Mouse (Mus musculus) intestine, embryonic 16.5 days (tissue): ENCODE measurements at regions not wholly inside any gene's neighbourhood (a gene's known extent, or its start where the extent isn't known, plus 50 kb on each side); places are given as distances from the start of the nearest gene placed in this dataset.
A peak's percentile ranks its signal among the peaks of the same experiment; 100 is the strongest.

Experiments
- ATAC-seq: fragments of 200-750 bp; cut with Nextera tagmentation; 2 replicates; pipeline ENCODE4 v1.8.0; 2017; ENCODE audit warnings: moderate TSS enrichment, moderate library complexity
- H3K27ac ChIP-seq: fragments of 300-500 bp; sonication (generic); 2 replicates; pipeline ENCODE4 v1.5.1; 2014; ENCODE audit warnings: mild to moderate bottlenecking, low read length
- H3K27me3 ChIP-seq: fragments of 300-500 bp; sonication (generic); replicated peaks from 2 replicates; pipeline ENCODE4 v1.6.1; 2014; ENCODE audit warnings: low read length, control low read depth, mixed read lengths; ENCODE audit not compliant: control insufficient read depth, insufficient read depth
- H3K36me3 ChIP-seq: fragments of 300-500 bp; sonication (generic); 2 replicates; pipeline ENCODE4 v1.6.1; 2014; ENCODE audit warnings: low read length, control low read depth; ENCODE audit not compliant: control insufficient read depth, insufficient read depth
- H3K4me1 ChIP-seq: fragments of 300-500 bp; sonication (generic); 2 replicates; pipeline ENCODE4 v1.6.1; 2014; ENCODE audit warnings: low read length, control low read depth, mixed read lengths; ENCODE audit not compliant: control insufficient read depth, insufficient read depth
- H3K4me2 ChIP-seq: fragments of 300-500 bp; sonication (generic); 2 replicates; pipeline ENCODE4 v1.6.1; 2014; ENCODE audit warnings: low read depth, low read length, control low read depth
- H3K4me3 ChIP-seq: fragments of 300-500 bp; sonication (generic); 2 replicates; pipeline ENCODE4 v1.5.1; 2014; ENCODE audit warnings: mild to moderate bottlenecking, low read length
- H3K9ac ChIP-seq: fragments of 300-500 bp; sonication (generic); 2 replicates; pipeline ENCODE4 v1.6.1; 2014; ENCODE audit warnings: low read depth, low read length
- H3K9me3 ChIP-seq: fragments of 300-500 bp; sonication (generic); 2 replicates; pipeline ENCODE4 v1.6.1; 2016; ENCODE audit warnings: low read length, control low read depth; ENCODE audit not compliant: control insufficient read depth
- WGBS: fragments of 180-500 bp; shearing (Covaris S2); extraction: QIAGEN DNeasy Blood & Tissue Kit; methylation state at CpG from one replicate; pipeline ENCODE4 v1.1.7; 2014; 5-methylcytosine and 5-hydroxymethylcytosine counted together

GRCm38 (mm10) chr13:38281712-38282111 is 63.2 kb upstream of the Bmp6 start:
- Histone ChIP-seq H3K27me3 (no peaks in the 10 kb centered on the region), H3K4me2 (no peak overlapping the region), H3K36me3 (no peaks in the 10 kb centered on the region), H3K9me3 (no peaks in the 10 kb centered on the region), H3K4me3 (no peak overlapping the region), H3K9ac (no peak overlapping the region), H3K4me1 (no peaks in the 10 kb centered on the region), H3K27ac (no peak overlapping the region)
- no peak for ATAC-seq
- 90% methylated on average over 5 of the region's 5 CpGs for WGBS

DNA sequence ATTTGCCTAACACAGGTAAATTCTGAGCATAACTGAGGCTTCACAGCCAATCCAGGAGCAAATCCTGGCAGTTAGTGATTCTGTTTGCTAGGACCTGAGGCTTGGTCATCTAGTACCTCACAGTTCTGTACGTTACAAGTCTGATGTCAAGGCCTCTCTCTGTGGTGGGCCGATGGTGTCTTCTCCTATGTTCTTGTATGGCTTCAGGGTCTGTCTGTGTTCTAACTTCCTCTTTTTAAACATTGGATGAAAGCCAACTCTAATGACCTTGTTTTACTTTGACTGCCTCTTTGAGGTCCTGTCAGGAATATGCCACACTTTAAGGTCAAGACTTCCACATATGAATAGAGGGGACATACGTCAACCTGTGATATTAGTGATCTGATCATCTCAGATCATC is 56.9 kb upstream of the Bmp6 start:
- Histone ChIP-seq H3K36me3 (no peaks in the 10 kb centered on the region), H3K4me1 (peaks cover 4% of the 10 kb centered on the region; the same call in 1 of the 2 replicates), H3K9me3 (no peaks in the 10 kb centered on the region), H3K4me3 (no peak overlapping the region), H3K4me2 (no peak overlapping the region), H3K27ac (no peak overlapping the region), H3K9ac (no peak overlapping the region), H3K27me3 (no peaks in the 10 kb centered on the region)
- no peak for ATAC-seq
- WGBS = 75% methylated on average over 3 of the region's 3 CpGs

- Histone ChIP-seq H3K27me3 (no peaks in the 10 kb centered on the region), H3K9ac (no peak overlapping the region), H3K4me1 (peaks cover 4% of the 10 kb centered on the region; the same call in 1 of the 2 replicates), H3K36me3 (no peaks in the 10 kb centered on the region), H3K4me2 (no peak overlapping the region), H3K27ac (no peak overlapping the region), H3K9me3 (no peaks in the 10 kb centered on the region), H3K4me3 (no peak overlapping the region)
- ATAC-seq = no peak
- 75% methylated on average over 14 of the region's 14 CpGs for WGBS
Observed at GRCm38 (mm10) chr13:38288572-38289440, 56.1 kb upstream of the Bmp6 start.

DNA sequence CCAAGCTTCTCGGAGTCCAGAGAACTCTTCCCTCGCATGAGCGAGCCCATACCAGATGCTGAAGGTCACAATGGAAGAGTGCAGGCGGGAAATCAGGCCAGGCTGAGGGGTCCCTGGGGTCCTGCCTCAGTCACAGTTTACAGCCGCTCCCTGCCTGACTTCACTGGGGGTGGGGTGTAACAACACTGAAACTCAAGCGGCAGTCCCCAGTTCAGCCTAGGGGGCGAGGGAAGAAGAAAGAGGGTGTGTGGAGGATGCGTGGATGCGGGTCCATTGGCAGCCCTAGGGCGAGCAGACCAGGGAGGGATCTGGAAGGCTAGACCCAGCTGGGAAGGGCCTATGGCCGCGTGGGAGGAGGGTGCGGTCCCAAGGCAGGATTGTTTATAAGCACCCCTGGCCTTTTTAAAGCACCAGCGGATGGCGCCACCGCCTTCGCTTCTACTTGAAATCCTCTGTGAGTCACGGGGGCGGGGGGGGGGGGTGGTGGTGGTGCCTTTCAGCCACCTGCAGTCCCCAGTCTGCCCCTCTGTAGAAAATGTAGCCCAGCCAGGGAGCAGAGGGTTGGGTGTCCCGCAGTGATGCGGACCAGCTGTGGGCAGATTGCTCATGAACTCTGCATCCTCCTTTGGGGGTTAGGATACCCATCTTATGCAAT is 54.5 kb upstream of the Bmp6 start:
- ATAC-seq = peak; percentile 67
- Histone ChIP-seq H3K4me1 (peaks cover 4% of the 10 kb centered on the region; the same call in 1 of the 2 replicates), H3K36me3 (no peaks in the 10 kb centered on the region), H3K4me3 (no peak overlapping the region), H3K4me2 (peak overlapping the region; percentile 18), H3K27ac (peak overlapping the region; percentile 39; the same call in 1 of the 2 replicates), H3K27me3 (no peaks in the 10 kb centered on the region), H3K9ac (no peak overlapping the region), H3K9me3 (no peaks in the 10 kb centered on the region)
- 29% methylated on average over 21 of the region's 21 CpGs for WGBS

GRCm38 (mm10) chr13:38291487-38291886 is 53.4 kb upstream of the Bmp6 start:
- no peak for ATAC-seq
- no peak overlapping the region for H3K27ac ChIP-seq
- H3K4me1 ChIP-seq = peaks cover 10% of the 10 kb centered on the region; the same call in 1 of the 2 replicates
- H3K4me3 ChIP-seq = no peak overlapping the region
- H3K36me3 ChIP-seq = no peaks in the 10 kb centered on the region
- no peak overlapping the region for H3K4me2 ChIP-seq
- 81% methylated on average over 4 of the region's 4 CpGs for WGBS
- H3K9me3 ChIP-seq = no peaks in the 10 kb centered on the region
- H3K9ac ChIP-seq = no peak overlapping the region
- no peaks in the 10 kb centered on the region for H3K27me3 ChIP-seq
